Mouse (Mus musculus) monocyte, adult 2 months (primary cell): ENCODE measurements around the gene Pfpl.

Source experiments
- DNase-seq, 2 experiments: peaks; one replicate each; pipeline ENCODE4 v3.0.0; 2022; ENCODE audit warnings: low spot score in 2 of 2, low read depth in 1 of 2

The Pfpl gene

DNA sequence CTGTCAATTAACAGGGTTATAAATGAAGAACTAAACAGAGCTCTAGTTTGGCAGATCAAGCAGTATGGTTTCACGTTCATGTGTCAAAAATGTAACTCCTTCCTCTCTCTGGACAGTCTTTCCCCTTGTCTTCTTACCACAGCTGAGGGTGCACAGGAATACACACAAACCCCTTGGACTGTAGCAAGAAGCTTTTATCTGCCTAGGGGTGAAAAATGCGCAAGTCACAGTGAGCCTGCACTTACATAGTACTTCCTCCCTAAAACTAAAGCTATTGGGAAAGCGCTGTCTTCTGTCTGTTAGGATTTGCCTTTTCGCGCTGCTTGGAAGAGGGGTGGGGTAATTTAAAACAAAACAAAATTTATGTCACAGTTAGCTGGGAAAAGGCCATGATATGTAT is 36.4 kb downstream of the Pfpl start:
- DNase-seq = peak in 1 of 2 experiments; percentile 42

DNA sequence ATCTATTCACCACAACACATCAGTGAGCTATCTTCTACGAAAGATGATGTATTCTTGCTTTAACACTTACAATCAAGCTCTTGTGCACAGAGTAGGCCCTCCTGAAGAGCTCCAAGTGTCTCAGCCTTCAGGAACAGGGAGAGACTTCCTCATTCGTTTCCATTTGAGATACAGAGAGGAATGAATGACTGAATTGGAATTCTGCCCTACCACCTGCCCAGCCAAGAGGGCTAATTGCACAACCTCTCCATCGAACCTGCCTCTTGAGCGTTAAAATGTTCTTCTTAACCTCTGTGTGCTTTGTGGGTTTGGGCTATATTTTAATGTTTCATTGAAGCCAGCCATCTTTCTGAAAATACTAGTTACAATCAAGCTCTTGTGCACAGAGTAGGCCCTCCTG is 37.0 kb downstream of the Pfpl start:
- DNase-seq = no peak

DNA sequence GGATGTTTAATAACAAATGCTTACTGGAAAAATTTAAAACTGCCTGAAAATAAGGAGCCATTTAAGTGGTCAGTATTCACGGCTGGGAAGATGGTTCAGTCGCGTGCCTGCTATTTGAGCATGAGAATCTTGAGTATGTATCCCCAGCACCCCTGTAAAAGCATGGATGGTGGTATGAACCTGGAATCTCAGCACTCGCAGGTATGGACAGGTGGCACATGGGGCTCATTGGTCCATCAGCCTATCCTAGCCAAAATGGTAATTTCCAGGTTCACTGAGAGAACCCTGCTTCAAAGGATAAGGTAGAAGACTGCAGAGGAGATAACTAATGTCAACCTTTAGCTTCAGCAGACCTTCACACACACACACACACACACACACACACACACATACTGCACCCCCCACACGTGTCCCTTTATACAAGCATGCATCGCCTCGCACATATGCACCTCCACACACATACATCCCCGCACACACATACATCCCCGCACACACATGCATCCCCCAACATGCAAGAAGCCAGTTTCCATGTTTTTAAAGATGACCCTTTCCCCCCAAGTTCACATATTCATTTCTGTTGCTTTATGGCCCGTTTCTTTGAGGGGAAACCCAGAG is 37.9 kb downstream of the Pfpl start:
- DNase-seq = no peak

DNA sequence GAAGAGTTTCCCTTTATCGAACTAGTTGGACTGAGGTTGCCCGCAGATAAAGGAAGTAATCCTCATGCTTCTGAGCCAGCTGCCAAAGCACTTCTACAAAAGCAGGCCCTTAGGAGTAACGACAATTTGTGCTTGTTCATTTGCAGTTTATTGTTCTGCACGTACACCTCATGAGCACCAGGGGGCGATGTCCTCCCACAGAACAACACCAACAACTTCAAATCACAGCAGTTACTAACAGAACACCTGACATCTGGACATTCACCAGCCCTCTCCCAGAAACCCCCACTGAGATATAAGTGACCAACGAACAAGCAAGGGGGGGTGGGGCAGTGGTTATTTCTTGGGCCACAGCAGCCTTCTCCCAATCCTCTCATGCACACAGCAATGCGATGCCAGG is 38.5 kb downstream of the Pfpl start:
- peak in 1 of 2 experiments; percentile 64 for DNase-seq

DNA sequence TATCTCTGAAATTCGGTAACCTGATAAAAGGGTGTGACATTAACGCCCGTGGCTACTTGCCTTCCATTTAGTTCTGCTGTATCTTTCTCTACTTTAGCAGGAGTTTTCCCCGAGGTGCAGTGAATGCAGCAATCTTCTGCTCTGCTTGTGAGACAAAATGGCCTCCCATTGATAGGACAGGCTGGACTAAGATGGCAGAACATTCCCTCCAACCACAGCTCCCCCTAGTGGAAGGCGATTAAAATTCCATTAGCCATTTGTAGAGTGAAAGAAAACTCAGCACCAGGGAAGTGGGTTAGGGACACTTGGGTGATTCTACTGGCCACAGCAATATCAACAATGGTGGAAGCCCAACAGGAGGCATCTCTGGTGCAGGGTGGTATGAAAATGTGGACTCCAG is 39.7 kb downstream of the Pfpl start:
- no peak for DNase-seq

DNA sequence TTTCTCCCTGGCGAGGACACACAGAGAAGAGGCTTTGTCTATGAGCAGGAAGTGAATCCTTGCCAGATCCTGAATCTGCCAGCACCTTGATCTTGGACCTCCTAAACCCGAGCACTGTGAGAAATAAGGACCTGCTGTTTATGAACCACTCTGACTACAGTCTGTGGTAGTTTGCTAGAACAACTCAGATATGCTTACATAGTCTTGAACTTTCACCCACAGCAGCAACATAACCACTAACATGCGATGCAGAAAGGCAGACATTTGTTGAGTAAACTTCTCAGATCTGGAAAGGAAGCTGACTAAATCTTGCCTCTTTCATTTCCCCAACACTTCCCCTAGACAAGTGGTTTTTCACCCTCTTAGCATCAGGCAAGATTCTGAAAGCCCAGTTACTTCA is 44.2 kb downstream of the Pfpl start:
- no peak for DNase-seq

DNA sequence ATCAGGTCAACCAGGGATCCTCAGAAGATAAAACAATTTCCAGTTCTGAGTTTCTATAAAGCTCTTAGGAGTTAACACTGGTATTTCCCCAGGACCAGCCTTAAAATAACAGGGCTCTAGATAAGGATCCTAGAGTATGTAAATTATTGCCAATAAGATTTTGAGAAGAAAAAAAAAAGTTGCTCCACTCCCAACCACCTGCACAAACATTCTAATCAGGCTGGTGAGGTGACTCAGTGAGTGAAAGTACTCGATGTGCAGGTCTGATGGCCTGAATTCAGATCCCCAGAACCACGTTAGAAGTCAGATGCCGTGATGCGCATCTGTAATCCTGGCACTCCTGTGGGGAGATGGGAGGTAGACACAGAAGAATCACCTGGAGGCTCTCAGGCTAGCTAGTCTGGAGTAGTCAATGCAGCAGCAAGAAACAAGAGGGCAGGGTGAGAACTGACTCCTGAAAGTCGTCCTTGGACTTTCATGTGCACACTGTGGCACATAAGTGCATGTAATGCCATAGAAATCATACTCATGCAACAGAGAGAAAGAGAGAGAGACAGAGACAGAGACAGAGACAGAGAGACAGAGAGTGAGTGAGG is 44.8 kb downstream of the Pfpl start:
- DNase-seq = no peak

DNA sequence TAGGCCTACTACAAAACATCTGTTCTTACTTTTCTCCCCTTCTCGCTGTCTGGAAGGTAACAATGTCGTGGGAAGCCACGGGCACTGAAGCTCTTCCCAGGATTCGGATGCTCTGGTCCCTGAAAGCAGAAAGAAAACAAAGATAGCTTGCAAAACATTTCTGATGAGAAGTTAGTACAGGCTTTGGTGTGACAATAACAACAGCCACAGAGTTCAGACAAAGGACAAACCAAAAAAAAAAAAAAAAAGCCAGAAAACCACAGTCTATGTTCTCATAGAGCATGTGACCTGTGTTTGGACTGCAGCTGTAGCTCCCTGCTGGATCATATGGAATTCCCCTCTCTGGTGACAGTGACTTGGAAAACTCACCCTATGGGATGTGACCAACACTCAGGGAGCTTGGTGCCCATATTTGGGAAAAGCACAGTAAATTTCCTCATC is 45.5 kb downstream of the Pfpl start:
- DNase-seq = no peak

DNA sequence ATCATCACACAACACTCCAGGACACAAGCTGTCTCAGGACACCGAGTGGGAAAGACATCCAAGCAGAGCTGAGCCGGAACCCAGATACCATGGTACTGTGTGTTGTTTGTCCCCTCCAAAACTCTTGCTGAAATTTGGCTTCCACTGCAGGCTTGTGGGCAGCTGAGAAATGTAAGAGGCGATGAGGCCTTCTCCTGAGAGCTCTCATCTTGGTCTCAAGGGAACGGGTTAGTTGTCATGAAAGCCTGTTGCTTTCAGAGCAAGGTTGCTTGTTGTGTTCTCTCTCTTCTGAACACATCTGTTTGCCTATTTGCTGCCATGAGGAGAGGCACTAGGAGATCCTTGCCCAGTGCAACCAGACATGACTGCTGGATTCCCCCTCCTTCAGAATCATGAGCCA is 46.2 kb downstream of the Pfpl start:
- no peak for DNase-seq

DNA sequence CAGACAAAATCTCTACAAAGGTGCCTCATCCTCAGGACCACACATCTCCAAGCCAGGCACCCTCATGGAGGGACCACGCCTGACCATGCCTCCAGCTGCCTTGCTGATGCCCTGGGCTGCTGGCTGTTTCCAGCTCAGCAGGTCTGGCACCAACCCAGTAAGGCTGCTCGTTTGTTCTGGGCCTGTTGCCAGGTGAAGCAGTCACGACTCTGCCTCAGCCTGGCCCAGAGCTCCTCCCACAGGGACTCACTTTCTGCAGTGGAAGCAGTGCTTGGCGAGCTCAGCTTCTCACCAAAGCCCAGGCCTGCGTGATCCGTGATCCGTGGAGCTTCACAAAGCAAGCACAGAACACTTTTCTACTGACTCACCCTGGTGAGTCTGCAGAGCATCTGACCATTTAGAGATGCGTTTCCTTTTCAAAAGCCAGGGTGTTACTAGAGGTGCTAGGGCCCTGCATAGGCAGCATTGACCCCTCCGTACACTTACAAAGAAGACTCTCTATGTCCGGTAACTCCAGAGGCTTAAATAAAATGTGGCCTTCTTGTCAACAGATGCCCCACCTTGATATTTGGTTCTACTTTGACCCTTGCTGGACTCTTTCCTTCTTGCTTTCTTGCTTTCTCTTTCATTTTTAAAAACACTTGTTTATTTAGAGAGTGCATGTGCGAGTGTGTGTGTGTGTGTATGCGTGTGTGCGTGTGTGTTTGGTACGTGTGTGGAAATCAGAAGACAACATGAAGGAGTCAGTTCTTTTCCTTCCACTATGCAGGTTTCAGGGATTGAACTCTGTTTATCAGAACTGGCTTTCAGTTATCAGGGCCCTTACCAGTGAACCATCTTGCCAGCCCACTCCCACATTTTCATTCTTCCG is 47.9 kb downstream of the Pfpl start:
- no peak for DNase-seq

DNA sequence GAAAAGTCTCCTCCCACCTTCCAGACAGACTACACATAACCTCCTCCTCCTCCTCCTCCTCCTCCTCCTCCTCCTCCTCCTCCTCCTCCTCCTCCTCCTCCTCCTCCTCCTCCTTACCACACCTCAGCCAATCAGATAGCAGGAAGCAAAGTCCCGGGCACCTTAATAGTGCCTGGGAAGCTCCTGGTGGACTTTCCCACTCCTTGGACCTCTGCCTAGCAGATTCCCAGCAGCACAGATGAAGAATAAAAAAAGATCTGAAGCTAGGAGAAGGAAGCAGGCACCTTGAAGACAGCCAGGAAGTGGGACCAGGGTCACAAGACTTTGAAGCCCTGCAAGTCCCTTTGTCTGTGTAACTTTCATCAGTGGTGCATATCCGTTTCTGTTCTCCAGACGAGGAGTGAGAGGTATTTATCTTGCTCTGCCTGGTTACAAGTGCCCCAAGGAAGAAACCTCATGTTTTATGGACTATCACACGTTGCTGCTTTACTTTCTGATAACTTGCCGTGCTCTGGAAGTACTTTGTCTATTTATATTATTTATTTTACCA is 49.1 kb downstream of the Pfpl start:
- no peak for DNase-seq

DNA sequence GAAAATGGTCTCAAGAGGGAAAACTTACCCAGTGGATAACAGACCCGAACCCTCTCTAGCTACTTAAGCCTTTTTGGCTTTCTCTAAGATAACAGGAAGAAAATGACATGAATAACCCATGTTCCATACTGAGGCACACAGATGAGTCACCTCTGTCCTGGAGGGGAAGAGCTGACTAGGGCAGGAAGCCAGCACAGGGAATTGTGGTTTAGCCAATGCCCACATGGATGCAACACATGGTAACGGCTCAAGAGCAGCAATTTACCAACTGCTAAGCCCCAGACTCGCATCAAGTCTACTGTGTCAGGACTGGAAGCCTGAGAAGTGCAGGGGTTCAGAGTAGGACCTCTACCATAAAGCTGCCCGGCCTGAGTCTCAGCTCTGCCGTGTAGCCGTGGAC is 50.7 kb downstream of the Pfpl start:
- no peak for DNase-seq
